Mouse (Mus musculus) spleen, adult 2 months (tissue): ENCODE measurements around the gene Arhgap25.

ENCODE experiments used
- CTCF ChIP-seq: fragments of 200-500 bp; IDR thresholded peaks from 2 replicates; pipeline ENCODE4 v1.5.1; 2011; ENCODE audit warnings: mild to moderate bottlenecking, inconsistent platforms; ENCODE audit not compliant: insufficient read depth, insufficient read length, insufficient replicate concordance; ENCODE audit errors: extremely low read depth
- POLR2A ChIP-seq: fragments of 200-500 bp; IDR thresholded peaks from 2 replicates; pipeline ENCODE4 v1.6.1; 2011; ENCODE audit warnings: low read depth, low read length, inconsistent platforms

GRCm38 (mm10) chr6:87522236-87522635, 10.8 kb downstream of the Arhgap25 start:
- TF ChIP-seq CTCF (no peak), POLR2A (no peak)
